Mouse (Mus musculus): ENCODE data around the gene Lyl1. TPM values are rescaled to one million over a fixed set of nuclear protein-coding genes. Genes with fewer than 3 reads are reported as not detected.
A peak's percentile ranks its signal among the peaks of the same experiment; 100 is the strongest.
"Not testable (repeated sequence)": the region's sequence is repeated elsewhere in the genome, so short reads cannot be mapped to it uniquely, and the experiment has no call there.

The Lyl1 gene
- polyA plus RNA-seq, 1 experiment from 2014 or later, result 1.3 TPM

DNA sequence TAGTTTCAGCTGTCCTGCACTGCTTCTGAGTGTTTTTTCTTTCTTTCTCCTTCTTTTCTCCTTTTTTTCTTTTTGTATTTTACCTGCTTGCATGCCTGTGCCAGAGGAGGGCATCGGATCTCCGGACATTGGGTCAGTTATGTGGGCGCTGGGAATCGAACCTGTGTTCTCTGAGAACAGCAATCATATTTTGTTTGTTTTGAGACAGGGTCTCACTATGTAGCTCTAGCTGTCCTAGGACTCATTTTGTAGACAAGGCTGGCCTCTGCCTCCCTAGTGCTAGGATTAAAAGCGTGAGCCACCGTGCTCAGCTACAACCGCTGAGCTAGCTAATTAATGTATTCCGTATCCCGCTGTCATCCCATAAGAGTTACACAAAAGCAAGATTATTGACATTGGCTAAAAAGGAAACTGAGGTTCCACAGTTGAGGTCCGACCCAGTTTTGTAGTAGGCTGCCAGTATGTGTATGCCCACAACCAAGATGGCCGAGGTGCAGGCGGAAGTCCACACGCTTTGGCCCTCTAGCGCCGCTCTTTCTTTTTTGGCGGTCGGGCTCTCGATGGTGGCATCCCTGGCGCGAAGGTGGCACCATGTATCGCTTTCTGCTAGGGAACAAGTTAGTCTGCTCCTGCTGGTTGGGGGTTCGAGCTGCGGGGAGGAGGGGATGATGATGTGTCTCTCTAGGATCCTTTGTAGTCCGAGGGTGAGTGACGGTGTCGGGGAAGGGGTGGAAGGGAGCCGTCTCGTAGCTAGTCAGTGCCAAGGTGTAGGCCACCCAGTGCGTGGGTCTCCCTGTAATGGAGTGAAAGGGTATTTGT is 36.5 kb upstream of the Lyl1 start:
- H3K4me1 ChIP-seq (ENCODE audit: control insufficient read depth, insufficient read depth, low read length), result peaks cover 37% of the 10 kb centered on the region

GRCm38 (mm10) chr8:84665385-84665893 is 35.8 kb upstream of the Lyl1 start:
- no peaks in the 10 kb centered on the region for H3K27me3 ChIP-seq (ENCODE audit: control insufficient read depth, insufficient read depth, low read length)
- H3K4me1 ChIP-seq (ENCODE audit: control insufficient read depth, insufficient read depth, low read length), result peaks cover 32% of the 10 kb centered on the region
- H3K36me3 ChIP-seq (ENCODE audit: control insufficient read depth, insufficient read depth, low read length), result no peaks in the 10 kb centered on the region
- H3K9ac ChIP-seq (replicated peaks; ENCODE audit: low read depth, low read length), result peak overlapping the region; percentile 65
- peak overlapping the region; percentile 88 for H3K4me2 ChIP-seq (ENCODE audit: low read depth, low read length)
- H3K9me3 ChIP-seq (ENCODE audit: control insufficient read depth, low read length), result no peaks in the 10 kb centered on the region
- 3% methylated on average over 14 of the region's 14 CpGs for whole genome bisulfite sequencing
- H3K4me3 ChIP-seq (ENCODE audit: low read depth, low read length), result peak overlapping the region; percentile 49
- peak overlapping the region; percentile 84 for H3K27ac ChIP-seq (ENCODE audit: low read depth, low read length)
- peak; percentile 5; the same call in 1 of the 2 replicates for ATAC-seq (ENCODE audit: low read depth)

More for the DNA sequence above, 36.5 kb upstream of the Lyl1 start:
- peak overlapping the region; percentile 49 for H3K4me3 ChIP-seq (ENCODE audit: low read depth, low read length)
- peak overlapping the region; percentile 88 for H3K4me2 ChIP-seq (ENCODE audit: low read depth, low read length)
- peak; percentile 47 for ATAC-seq (ENCODE audit: low read depth)
- no peaks in the 10 kb centered on the region for H3K9me3 ChIP-seq (ENCODE audit: control insufficient read depth, low read length)
- no peaks in the 10 kb centered on the region for H3K27me3 ChIP-seq (ENCODE audit: control insufficient read depth, insufficient read depth, low read length)
- H3K27ac ChIP-seq (ENCODE audit: low read depth, low read length), result peak overlapping the region; percentile 84
- under 1% methylated on average over 29 of the region's 29 CpGs for WGBS
- H3K9ac ChIP-seq (replicated peaks; ENCODE audit: low read depth, low read length), result peak overlapping the region; percentile 65
- H3K36me3 ChIP-seq (ENCODE audit: control insufficient read depth, insufficient read depth, low read length), result no peaks in the 10 kb centered on the region

DNA sequence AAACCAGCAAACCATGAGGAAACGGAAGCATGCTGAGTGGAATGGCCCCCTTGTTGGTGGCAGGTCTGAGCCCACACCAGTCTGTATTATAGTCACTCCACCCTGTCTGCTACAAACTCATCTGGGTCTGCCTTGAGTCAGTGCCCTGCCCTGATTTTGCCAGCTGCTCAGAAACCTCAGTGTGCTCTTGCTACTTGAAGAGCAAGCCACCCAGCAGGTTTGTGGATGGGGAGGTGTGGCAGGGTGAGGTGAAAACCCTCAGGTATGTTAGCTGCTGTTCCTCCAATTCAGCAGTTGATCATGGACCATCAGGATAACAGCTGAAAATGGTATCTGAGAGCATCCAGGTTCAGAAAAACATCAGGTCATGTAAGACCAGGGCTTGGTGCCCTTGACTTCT is 33.2 kb upstream of the Lyl1 start:
- Histone ChIP-seq H3K9ac (replicated peaks; ENCODE audit: low read depth, low read length) (no peak overlapping the region), H3K27ac (ENCODE audit: low read depth, low read length) (no peak overlapping the region), H3K9me3 (ENCODE audit: control insufficient read depth, low read length) (no peaks in the 10 kb centered on the region), H3K4me1 (ENCODE audit: control insufficient read depth, insufficient read depth, low read length) (peaks cover 16% of the 10 kb centered on the region), H3K4me3 (ENCODE audit: low read depth, low read length) (no peak overlapping the region), H3K36me3 (ENCODE audit: control insufficient read depth, insufficient read depth, low read length) (peaks cover 6% of the 10 kb centered on the region), H3K27me3 (ENCODE audit: control insufficient read depth, insufficient read depth, low read length) (no peaks in the 10 kb centered on the region), H3K4me2 (ENCODE audit: low read depth, low read length) (no peak overlapping the region)
- WGBS, result 88% methylated on average over 1 of the region's 1 CpGs
- no peak for ATAC-seq (ENCODE audit: low read depth)

DNA sequence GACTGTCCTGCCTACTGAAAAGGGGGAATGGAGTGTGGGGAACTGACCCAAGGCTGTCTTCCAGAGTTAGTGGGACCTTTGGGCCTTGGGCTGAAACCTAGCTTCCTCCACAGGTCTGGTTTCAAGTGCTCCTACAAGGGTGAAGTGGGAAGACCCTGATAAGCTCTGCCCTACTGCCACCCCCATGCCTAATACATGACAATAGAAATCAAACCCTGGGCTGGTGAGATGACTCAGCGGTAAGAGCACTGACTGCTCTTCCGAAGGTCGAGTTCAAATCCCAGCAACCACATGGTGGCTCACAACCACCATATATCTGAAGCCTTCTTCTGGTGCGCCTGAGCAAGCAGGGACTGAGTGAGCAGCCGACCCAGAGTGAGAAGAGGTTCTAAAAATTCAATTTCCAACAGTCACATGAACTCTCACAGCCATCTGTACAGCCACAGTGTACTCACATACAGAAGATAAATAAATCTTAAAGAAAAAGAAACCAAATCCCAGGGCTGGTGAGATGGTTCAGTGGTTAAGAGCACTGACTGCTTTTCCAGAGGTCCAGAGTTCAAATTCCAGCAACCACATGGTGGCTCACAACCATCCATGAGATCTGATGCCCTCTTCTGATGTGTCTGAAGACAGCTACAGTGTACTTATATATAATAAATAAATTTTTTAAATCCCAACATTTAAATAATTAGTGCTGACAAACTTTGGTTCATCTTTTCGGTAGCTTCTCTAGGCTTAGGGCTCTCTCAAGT is 32.3 kb upstream of the Lyl1 start:
- Histone ChIP-seq H3K4me3 (ENCODE audit: low read depth, low read length) (no peak overlapping the region), H3K4me2 (ENCODE audit: low read depth, low read length) (no peak overlapping the region), H3K36me3 (ENCODE audit: control insufficient read depth, insufficient read depth, low read length) (peaks cover 9% of the 10 kb centered on the region), H3K27ac (ENCODE audit: low read depth, low read length) (no peak overlapping the region), H3K9me3 (ENCODE audit: control insufficient read depth, low read length) (no peaks in the 10 kb centered on the region), H3K27me3 (ENCODE audit: control insufficient read depth, insufficient read depth, low read length) (no peaks in the 10 kb centered on the region), H3K9ac (replicated peaks; ENCODE audit: low read depth, low read length) (no peak overlapping the region), H3K4me1 (ENCODE audit: control insufficient read depth, insufficient read depth, low read length) (peaks cover 11% of the 10 kb centered on the region)
- 87% methylated on average over 6 of the region's 6 CpGs for WGBS
- no peak for ATAC-seq (ENCODE audit: low read depth)

GRCm38 (mm10) chr8:84670295-84671006 is 30.8 kb upstream of the Lyl1 start:
- not testable (repeated sequence) for H3K4me3 ChIP-seq (ENCODE audit: low read depth, low read length); ATAC-seq (ENCODE audit: low read depth); H3K27ac ChIP-seq (ENCODE audit: low read depth, low read length); H3K9ac ChIP-seq (replicated peaks; ENCODE audit: low read depth, low read length); H3K4me2 ChIP-seq (ENCODE audit: low read depth, low read length); H3K9me3 ChIP-seq (ENCODE audit: control insufficient read depth, low read length); H3K27me3 ChIP-seq (ENCODE audit: control insufficient read depth, insufficient read depth, low read length)
- H3K4me1 ChIP-seq (ENCODE audit: control insufficient read depth, insufficient read depth, low read length), result peaks cover 10% of the 10 kb centered on the region
- peaks cover 16% of the 10 kb centered on the region for H3K36me3 ChIP-seq (ENCODE audit: control insufficient read depth, insufficient read depth, low read length)
- 88% methylated on average over 5 of the region's 5 CpGs for WGBS

- no peak for ATAC-seq (ENCODE audit: low read depth)
- H3K4me1 ChIP-seq (ENCODE audit: control insufficient read depth, insufficient read depth, low read length), result no peaks in the 10 kb centered on the region
- H3K4me2 ChIP-seq (ENCODE audit: low read depth, low read length), result no peak overlapping the region
- no peaks in the 10 kb centered on the region for H3K27me3 ChIP-seq (ENCODE audit: control insufficient read depth, insufficient read depth, low read length)
- H3K36me3 ChIP-seq (ENCODE audit: control insufficient read depth, insufficient read depth, low read length), result peaks cover 25% of the 10 kb centered on the region
- H3K27ac ChIP-seq (ENCODE audit: low read depth, low read length), result no peak overlapping the region
- H3K9me3 ChIP-seq (ENCODE audit: control insufficient read depth, low read length), result no peaks in the 10 kb centered on the region
- no peak overlapping the region for H3K4me3 ChIP-seq (ENCODE audit: low read depth, low read length)
- H3K9ac ChIP-seq (replicated peaks; ENCODE audit: low read depth, low read length), result no peak overlapping the region
- 99% methylated on average over 5 of the region's 5 CpGs for WGBS
Observed at GRCm38 (mm10) chr8:84677305-84677704, 24.0 kb upstream of the Lyl1 start.

- no peak overlapping the region for H3K4me2 ChIP-seq (ENCODE audit: low read depth, low read length)
- H3K4me3 ChIP-seq (ENCODE audit: low read depth, low read length), result no peak overlapping the region
- no peaks in the 10 kb centered on the region for H3K27me3 ChIP-seq (ENCODE audit: control insufficient read depth, insufficient read depth, low read length)
- ATAC-seq (ENCODE audit: low read depth), result no peak
- H3K4me1 ChIP-seq (ENCODE audit: control insufficient read depth, insufficient read depth, low read length), result peaks cover 18% of the 10 kb centered on the region
- no peak overlapping the region for H3K9ac ChIP-seq (replicated peaks; ENCODE audit: low read depth, low read length)
- no peak overlapping the region for H3K27ac ChIP-seq (ENCODE audit: low read depth, low read length)
- no peaks in the 10 kb centered on the region; the same call in 1 of the 2 replicates for H3K36me3 ChIP-seq (ENCODE audit: control insufficient read depth, insufficient read depth, low read length)
- H3K9me3 ChIP-seq (ENCODE audit: control insufficient read depth, low read length), result no peaks in the 10 kb centered on the region
- 84% methylated on average over 2 of the region's 2 CpGs for whole genome bisulfite sequencing
Observed at GRCm38 (mm10) chr8:84681476-84681875, 19.8 kb upstream of the Lyl1 start.

DNA sequence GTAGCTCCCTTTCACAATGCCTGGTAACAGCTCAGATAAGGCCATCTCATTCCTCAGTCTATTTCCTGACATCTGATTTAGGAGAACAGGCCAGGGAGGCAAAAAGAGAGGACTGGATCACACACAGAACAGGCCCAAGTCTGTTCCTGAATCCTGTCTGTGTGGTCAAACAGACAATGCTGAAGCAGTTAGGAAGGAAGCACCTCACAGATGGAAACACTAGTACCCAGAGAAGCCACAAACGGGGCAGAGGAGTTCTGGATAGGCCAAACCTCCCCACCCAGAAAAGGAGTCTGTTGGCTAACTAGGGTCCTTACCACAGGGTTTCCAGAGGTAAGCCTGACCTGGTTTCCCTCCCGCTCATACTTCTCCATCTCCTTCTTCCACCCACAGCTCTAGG is 19.0 kb upstream of the Lyl1 start:
- peaks cover 22% of the 10 kb centered on the region for H3K4me1 ChIP-seq (ENCODE audit: control insufficient read depth, insufficient read depth, low read length)
- H3K9ac ChIP-seq (replicated peaks; ENCODE audit: low read depth, low read length), result no peak overlapping the region
- ATAC-seq (ENCODE audit: low read depth), result no peak
- WGBS, result 87% methylated on average over 2 of the region's 2 CpGs
- H3K4me2 ChIP-seq (ENCODE audit: low read depth, low read length), result no peak overlapping the region
- no peak overlapping the region for H3K4me3 ChIP-seq (ENCODE audit: low read depth, low read length)
- H3K9me3 ChIP-seq (ENCODE audit: control insufficient read depth, low read length), result no peaks in the 10 kb centered on the region
- no peaks in the 10 kb centered on the region for H3K36me3 ChIP-seq (ENCODE audit: control insufficient read depth, insufficient read depth, low read length)
- H3K27me3 ChIP-seq (ENCODE audit: control insufficient read depth, insufficient read depth, low read length), result no peaks in the 10 kb centered on the region; the same call in 1 of the 2 replicates
- H3K27ac ChIP-seq (ENCODE audit: low read depth, low read length), result no peak overlapping the region

Data from neural tube, embryonic 14.5 days (tissue).